Mouse (Mus musculus): ENCODE measurements around the gene Syngr3.

DNA sequence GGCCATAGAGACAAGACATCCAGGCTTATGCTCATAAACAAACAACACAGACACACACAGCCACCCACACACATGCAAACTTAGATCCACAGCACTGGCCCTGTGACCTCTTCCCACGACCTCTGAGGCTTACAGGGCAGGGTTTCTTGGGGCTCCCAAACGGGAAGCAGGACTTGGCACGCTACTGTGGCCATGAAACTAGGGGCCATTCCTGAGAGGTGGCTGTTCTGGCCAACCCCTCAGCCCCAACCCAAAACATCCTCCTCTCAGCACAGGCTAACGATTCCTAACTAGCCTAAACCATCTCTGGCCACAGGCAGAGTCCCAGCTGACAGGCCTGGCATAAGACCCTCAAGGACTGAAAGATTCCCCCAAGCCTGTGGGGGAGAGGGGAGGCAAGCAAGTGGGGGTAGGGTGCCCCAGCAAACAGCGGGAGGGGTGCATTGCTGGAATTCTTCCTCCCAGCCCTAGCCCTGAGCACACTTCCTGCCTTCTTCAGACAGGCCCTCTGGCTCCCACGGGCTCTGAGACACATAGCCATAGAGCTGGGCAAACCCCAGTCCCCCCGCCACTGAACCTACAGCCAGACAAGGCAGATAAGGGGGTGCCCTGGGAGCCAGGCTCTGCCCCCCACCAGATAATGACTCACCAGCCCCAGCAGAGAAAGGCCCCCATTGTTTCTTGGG lies 45.6 kb downstream of the Syngr3 start:
- no peak for TF ChIP-seq CTCF (IDR thresholded peaks at IDR 0.05; ENCODE audit: low read depth, low read length)
- TF ChIP-seq GATA1 (IDR thresholded peaks at IDR 0.05; ENCODE audit: borderline replicate concordance, low read length), result no peak
- TF ChIP-seq TAL1 (conservative IDR thresholded peaks at IDR 0.05; ENCODE audit: low read depth, low read length), result no peak
- TF ChIP-seq GATA2 (IDR thresholded peaks at IDR 0.05; ENCODE audit: borderline replicate concordance, low read depth, low read length), result no peak

Measured in G1E (cell line).